Mouse (Mus musculus) bone marrow macrophage, adult 2 months (primary cell): ENCODE results near the gene Xkr7.

ENCODE experiments used
- CTCF ChIP-seq: IDR thresholded peaks from 2 replicates; pipeline ENCODE4 v1.5.1; 2012; ENCODE audit warnings: low read depth, mild to moderate bottlenecking, low read length, moderate library complexity
- POLR2A ChIP-seq: IDR thresholded peaks from 2 replicates; pipeline ENCODE4 v1.6.1; 2012; ENCODE audit warnings: mild to moderate bottlenecking, low read depth, low read length, borderline replicate concordance

DNA sequence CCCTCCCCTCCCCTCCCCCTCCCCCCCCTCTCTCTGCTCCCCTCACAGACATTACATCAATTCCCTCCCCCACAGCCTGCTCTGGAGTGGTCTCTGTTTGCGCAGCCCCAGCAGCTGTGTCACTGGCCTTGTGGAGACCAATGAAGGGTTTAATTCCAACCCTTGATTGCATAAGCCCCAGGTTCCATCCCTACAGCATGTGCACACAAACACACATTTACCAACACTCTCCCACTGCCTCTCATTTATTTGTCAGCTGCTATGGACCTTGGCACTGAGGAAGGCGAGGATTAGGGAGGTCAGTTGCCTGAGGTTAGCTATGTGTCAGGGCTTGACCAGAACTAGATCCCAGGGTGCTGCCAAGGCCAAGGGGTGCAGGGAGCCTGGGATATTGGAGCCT, 44.3 kb downstream of the Xkr7 start:
- TF ChIP-seq CTCF (no peak), POLR2A (no peak)
